Mouse (Mus musculus) liver, embryonic 12.5 days (tissue): ENCODE data around the gene Capn5. TPM values are rescaled to one million over a fixed set of nuclear protein-coding genes. Genes with fewer than 3 reads are reported as not detected.
A peak's percentile ranks its signal among the peaks of the same experiment; 100 is the strongest.

ENCODE experiments used
- ATAC-seq: fragments of 200-750 bp; cut with Nextera tagmentation; 2 replicates; pipeline ENCODE4 v1.8.0; 2017; ENCODE audit warnings: moderate number of reproducible peaks, mild to moderate bottlenecking, moderate library complexity
- H3K27ac ChIP-seq: fragments of 300-500 bp; sonication (generic); 2 replicates; pipeline ENCODE4 v1.5.1; 2016; ENCODE audit warnings: mild to moderate bottlenecking
- H3K27me3 ChIP-seq: fragments of 300-500 bp; sonication (generic); replicated peaks from 2 replicates; pipeline ENCODE4 v1.6.1; 2016; ENCODE audit warnings: mild to moderate bottlenecking, moderate library complexity
- H3K36me3 ChIP-seq: fragments of 300-500 bp; sonication (generic); 2 replicates; pipeline ENCODE4 v1.6.1; 2016; ENCODE audit warnings: mild to moderate bottlenecking, moderate library complexity
- H3K4me1 ChIP-seq: fragments of 300-500 bp; sonication (generic); 2 replicates; pipeline ENCODE4 v1.6.1; 2016
- H3K4me2 ChIP-seq: fragments of 300-500 bp; sonication (generic); 2 replicates; pipeline ENCODE4 v1.6.1; 2016; ENCODE audit warnings: mild to moderate bottlenecking, moderate library complexity
- H3K4me3 ChIP-seq: fragments of 300-500 bp; sonication (generic); 2 replicates; pipeline ENCODE4 v1.5.1; 2016; ENCODE audit warnings: mild to moderate bottlenecking, moderate library complexity
- H3K9ac ChIP-seq: fragments of 300-500 bp; sonication (generic); 2 replicates; pipeline ENCODE4 v1.6.1; 2016; ENCODE audit warnings: mild to moderate bottlenecking, moderate library complexity
- H3K9me3 ChIP-seq: fragments of 300-500 bp; sonication (generic); replicated peaks from 2 replicates; pipeline ENCODE4 v1.6.1; 2016; ENCODE audit warnings: mild to moderate bottlenecking, moderate library complexity
- WGBS: fragments of 180-500 bp; shearing (Covaris S2); methylation state at CpG from one replicate; pipeline ENCODE4 v1.1.7; 2016; ENCODE audit not compliant: insufficient replicate concordance; 5-methylcytosine and 5-hydroxymethylcytosine counted together
- polyA plus RNA-seq: library from polyadenylated mRNA; unstranded; fragments of >200 nt; fragmentation: Nextera tagmentation; extraction: Ambion mirVana; gene quantifications from 2 replicates; pipeline ENCODE4 v1.2.1, GENCODE M21; 2016

Capn5 gene
- polyA plus RNA-seq, 1 experiment from 2014 or later, result 20.0 TPM

GRCm38 (mm10) chr7:98142247-98142646 lies 35.8 kb downstream of the Capn5 start:
- H3K4me1 ChIP-seq, result peaks cover 71% of the 10 kb centered on the region
- H3K36me3 ChIP-seq, result peaks cover 62% of the 10 kb centered on the region
- H3K27ac ChIP-seq, result no peak overlapping the region
- no peaks in the 10 kb centered on the region for H3K9me3 ChIP-seq
- ATAC-seq, result no peak
- WGBS, result 79% methylated on average over 8 of the region's 8 CpGs
- H3K27me3 ChIP-seq, result no peaks in the 10 kb centered on the region
- no peak overlapping the region for H3K9ac ChIP-seq
- no peak overlapping the region for H3K4me2 ChIP-seq
- H3K4me3 ChIP-seq, result no peak overlapping the region

GRCm38 (mm10) chr7:98141206-98141605 lies 36.9 kb downstream of the Capn5 start:
- no peak overlapping the region for H3K9ac ChIP-seq
- peak; percentile 33; the same call in 1 of the 2 replicates for ATAC-seq
- WGBS, result 72% methylated on average over 3 of the region's 3 CpGs
- no peaks in the 10 kb centered on the region for H3K27me3 ChIP-seq
- peak overlapping the region; percentile 10; the same call in 1 of the 2 replicates for H3K4me2 ChIP-seq
- H3K4me1 ChIP-seq, result peaks cover 71% of the 10 kb centered on the region
- peaks cover 54% of the 10 kb centered on the region for H3K36me3 ChIP-seq
- no peak overlapping the region for H3K4me3 ChIP-seq
- H3K9me3 ChIP-seq, result no peaks in the 10 kb centered on the region
- H3K27ac ChIP-seq, result no peak overlapping the region

- H3K4me1 ChIP-seq, result peaks cover 66% of the 10 kb centered on the region
- H3K36me3 ChIP-seq, result peaks cover 54% of the 10 kb centered on the region
- H3K4me2 ChIP-seq, result peak overlapping the region; percentile 10; the same call in 1 of the 2 replicates
- H3K27ac ChIP-seq, result peak overlapping the region; percentile 59
- 4% methylated on average over 2 of the region's 2 CpGs for WGBS
- H3K27me3 ChIP-seq, result no peaks in the 10 kb centered on the region
- no peaks in the 10 kb centered on the region for H3K9me3 ChIP-seq
- ATAC-seq, result peak; percentile 80
- no peak overlapping the region for H3K9ac ChIP-seq
- no peak overlapping the region for H3K4me3 ChIP-seq
Measured at GRCm38 (mm10) chr7:98140597-98140996, 37.5 kb downstream of the Capn5 start.

GRCm38 (mm10) chr7:98139216-98139615 lies 38.9 kb downstream of the Capn5 start:
- Histone ChIP-seq H3K9ac (no peak overlapping the region), H3K36me3 (peaks cover 50% of the 10 kb centered on the region), H3K4me2 (no peak overlapping the region), H3K4me3 (no peak overlapping the region), H3K27ac (no peak overlapping the region), H3K4me1 (peaks cover 60% of the 10 kb centered on the region), H3K27me3 (no peaks in the 10 kb centered on the region), H3K9me3 (no peaks in the 10 kb centered on the region)
- ATAC-seq, result no peak
- WGBS, result 28% methylated on average over 9 of the region's 9 CpGs

GRCm38 (mm10) chr7:98137995-98138394 lies 40.1 kb downstream of the Capn5 start:
- H3K27ac ChIP-seq, result no peak overlapping the region
- no peak overlapping the region for H3K9ac ChIP-seq
- no peak overlapping the region for H3K4me2 ChIP-seq
- no peaks in the 10 kb centered on the region for H3K9me3 ChIP-seq
- no peak for ATAC-seq
- no peaks in the 10 kb centered on the region for H3K27me3 ChIP-seq
- H3K36me3 ChIP-seq, result peaks cover 40% of the 10 kb centered on the region
- WGBS, result 75% methylated on average over 2 of the region's 2 CpGs
- no peak overlapping the region for H3K4me3 ChIP-seq
- peaks cover 55% of the 10 kb centered on the region for H3K4me1 ChIP-seq

GRCm38 (mm10) chr7:98137583-98137982 lies 40.5 kb downstream of the Capn5 start:
- H3K9me3 ChIP-seq, result no peaks in the 10 kb centered on the region
- H3K9ac ChIP-seq, result no peak overlapping the region
- no peak overlapping the region for H3K4me2 ChIP-seq
- H3K27ac ChIP-seq, result no peak overlapping the region
- H3K4me1 ChIP-seq, result peaks cover 51% of the 10 kb centered on the region
- H3K36me3 ChIP-seq, result peaks cover 43% of the 10 kb centered on the region
- no peak for ATAC-seq
- H3K4me3 ChIP-seq, result no peak overlapping the region
- no peaks in the 10 kb centered on the region for H3K27me3 ChIP-seq
- WGBS, result 60% methylated on average over 3 of the region's 3 CpGs

- 92% methylated on average over 8 of the region's 8 CpGs for WGBS
- Histone ChIP-seq H3K4me3 (no peak overlapping the region), H3K9me3 (no peaks in the 10 kb centered on the region), H3K4me1 (no peaks in the 10 kb centered on the region), H3K9ac (no peak overlapping the region), H3K4me2 (no peak overlapping the region), H3K27me3 (no peaks in the 10 kb centered on the region), H3K27ac (no peak overlapping the region), H3K36me3 (peaks cover 83% of the 10 kb centered on the region)
- ATAC-seq, result no peak
Measured at GRCm38 (mm10) chr7:98131751-98132150, 46.3 kb downstream of the Capn5 start.

- Histone ChIP-seq H3K4me1 (peaks cover 12% of the 10 kb centered on the region), H3K9ac (no peak overlapping the region), H3K9me3 (no peaks in the 10 kb centered on the region), H3K4me2 (no peak overlapping the region), H3K27me3 (no peaks in the 10 kb centered on the region), H3K27ac (no peak overlapping the region), H3K4me3 (no peak overlapping the region), H3K36me3 (peaks cover 82% of the 10 kb centered on the region)
- ATAC-seq, result peak; percentile 33; the same call in 1 of the 2 replicates
- WGBS, result 31% methylated on average over 5 of the region's 5 CpGs
Measured at GRCm38 (mm10) chr7:98125473-98125872, 52.6 kb downstream of the Capn5 start.

GRCm38 (mm10) chr7:98124701-98125100 lies 53.4 kb downstream of the Capn5 start:
- Histone ChIP-seq H3K27ac (no peak overlapping the region), H3K27me3 (no peaks in the 10 kb centered on the region), H3K4me3 (no peak overlapping the region), H3K9me3 (no peaks in the 10 kb centered on the region), H3K4me1 (peaks cover 20% of the 10 kb centered on the region), H3K9ac (no peak overlapping the region), H3K36me3 (peaks cover 74% of the 10 kb centered on the region), H3K4me2 (no peak overlapping the region)
- 68% methylated on average over 5 of the region's 5 CpGs for WGBS
- ATAC-seq, result no peak

- Histone ChIP-seq H3K4me3 (no peak overlapping the region), H3K4me1 (peaks cover 34% of the 10 kb centered on the region), H3K36me3 (peaks cover 44% of the 10 kb centered on the region), H3K27me3 (no peaks in the 10 kb centered on the region), H3K4me2 (no peak overlapping the region), H3K9me3 (no peaks in the 10 kb centered on the region), H3K9ac (no peak overlapping the region), H3K27ac (no peak overlapping the region)
- 67% methylated on average over 8 of the region's 8 CpGs for WGBS
- no peak for ATAC-seq
Measured at GRCm38 (mm10) chr7:98121673-98122072, 56.4 kb downstream of the Capn5 start.

GRCm38 (mm10) chr7:98121241-98121640 lies 56.8 kb downstream of the Capn5 start:
- H3K9me3 ChIP-seq, result no peaks in the 10 kb centered on the region
- WGBS, result 59% methylated on average over 3 of the region's 3 CpGs
- no peak overlapping the region for H3K27ac ChIP-seq
- H3K9ac ChIP-seq, result 0 out of 2 replicates have a peak overlapping the region, but pooled peaks have one; percentile 3
- no peak for ATAC-seq
- no peak overlapping the region for H3K4me3 ChIP-seq
- peaks cover 40% of the 10 kb centered on the region for H3K36me3 ChIP-seq
- no peaks in the 10 kb centered on the region for H3K27me3 ChIP-seq
- H3K4me2 ChIP-seq, result no peak overlapping the region
- H3K4me1 ChIP-seq, result peaks cover 35% of the 10 kb centered on the region

- peak overlapping the region; percentile 27; the same call in 1 of the 2 replicates for H3K9ac ChIP-seq
- H3K36me3 ChIP-seq, result peaks cover 31% of the 10 kb centered on the region
- H3K4me3 ChIP-seq, result peak overlapping the region; percentile 17; the same call in 1 of the 2 replicates
- no peak overlapping the region for H3K27ac ChIP-seq
- no peaks in the 10 kb centered on the region for H3K9me3 ChIP-seq
- no peaks in the 10 kb centered on the region for H3K27me3 ChIP-seq
- 13% methylated on average over 7 of the region's 7 CpGs for WGBS
- ATAC-seq, result peak; percentile 41; the same call in 1 of the 2 replicates
- H3K4me2 ChIP-seq, result peak overlapping the region; percentile 58
- H3K4me1 ChIP-seq, result peaks cover 35% of the 10 kb centered on the region
Measured at GRCm38 (mm10) chr7:98120325-98120724, 57.7 kb downstream of the Capn5 start.

GRCm38 (mm10) chr7:98119961-98120232 lies 58.2 kb downstream of the Capn5 start:
- Histone ChIP-seq H3K4me2 (no peak overlapping the region), H3K36me3 (peaks cover 26% of the 10 kb centered on the region), H3K4me1 (peaks cover 35% of the 10 kb centered on the region), H3K4me3 (no peak overlapping the region), H3K9me3 (no peaks in the 10 kb centered on the region), H3K27me3 (no peaks in the 10 kb centered on the region), H3K27ac (0 out of 2 replicates have a peak overlapping the region, but pooled peaks have one; percentile 23), H3K9ac (0 out of 2 replicates have a peak overlapping the region, but pooled peaks have one; percentile 2)
- WGBS, result 73% methylated on average over 2 of the region's 2 CpGs
- ATAC-seq, result no peak
